8 mouse cellular contexts compared by ENCODE assay signal in genomic region chr7:120836361-120836760, GRCm38 (mm10). TPM values are rescaled to one million over a fixed set of nuclear protein-coding genes. Genes with fewer than 3 reads are reported as not detected.
DNase-seq lines count a peak whose midpoint lies in the region; ATAC-seq and TF ChIP-seq lines count a peak whose summit lies in the region.

No protein-coding gene starts in this region.

- H3K27me3 ChIP-seq in forebrain, embryonic 11.5 days (ENCODE audit: control insufficient read depth, insufficient read depth, low read length) = peaks cover 4% of the 10 kb centered on the region; the same call in 1 of the 2 replicates
- H3K27me3 ChIP-seq in limb, embryonic 15.5 days = no peaks in the 10 kb centered on the region
- peaks cover 6% of the 10 kb centered on the region for H3K27me3 ChIP-seq in neural tube, embryonic 15.5 days (replicated peaks)

- no peak for ATAC-seq in forebrain, embryonic 11.5 days (replicated peaks; ENCODE audit: low FRiP score)
- ATAC-seq in limb, embryonic 15.5 days (ENCODE audit: insufficient number of reproducible peaks, low FRiP score, low TSS enrichment, low read depth) = no peak
- ATAC-seq in neural tube, embryonic 15.5 days (ENCODE audit: low FRiP score) = no peak

- peak overlapping the region; percentile 35; the same call in 1 of the 2 replicates for H3K9ac ChIP-seq in forebrain, embryonic 11.5 days (ENCODE audit: low read length)
- no peak overlapping the region for H3K9ac ChIP-seq in limb, embryonic 15.5 days
- H3K9ac ChIP-seq in neural tube, embryonic 15.5 days (replicated peaks) = peak overlapping the region; percentile 63; the same call in 1 of the 2 replicates

- WGBS in forebrain, embryonic 11.5 days = 5% methylated on average over 12 of the region's 12 CpGs
- 6% methylated on average over 12 of the region's 12 CpGs for WGBS in limb, embryonic 15.5 days
- 6% methylated on average over 12 of the region's 12 CpGs for WGBS in neural tube, embryonic 15.5 days

- TF ChIP-seq CTCF in gastrocnemius, adult 2 months (IDR thresholded peaks at IDR 0.05) = no peak

- no peaks in the 10 kb centered on the region for H3K9me3 ChIP-seq in forebrain, embryonic 11.5 days (ENCODE audit: control insufficient read depth, low read length)
- no peaks in the 10 kb centered on the region for H3K9me3 ChIP-seq in limb, embryonic 15.5 days
- no peaks in the 10 kb centered on the region for H3K9me3 ChIP-seq in neural tube, embryonic 15.5 days (replicated peaks)

- H3K27ac ChIP-seq in gastrocnemius, adult 2 months = peak overlapping the region; percentile 92
- no peak overlapping the region for H3K27ac ChIP-seq in forebrain, embryonic 11.5 days (ENCODE audit: low read depth, low read length)
- peak overlapping the region; percentile 54; the same call in 1 of the 2 replicates for H3K27ac ChIP-seq in limb, embryonic 15.5 days
- peak overlapping the region; percentile 91 for H3K27ac ChIP-seq in neural tube, embryonic 15.5 days (replicated peaks)

- intact Hi-C loops in gastrocnemius, adult 2 months (cut with DNase I) = loop anchor here (5.0 to 10.0 kb wide), 2 partner anchors 196 to 278 kb away; partner anchors contain the start of gene Mettl9
- intact Hi-C loops in left cerebral cortex, postnatal 36 days (cut with DNase I) = loop anchor here (10.0 kb wide), 2 partner anchors 198 to 238 kb away; partner anchors contain the start of genes Igsf6 and Mettl9

- no peaks in the 10 kb centered on the region for H3K4me1 ChIP-seq in forebrain, embryonic 11.5 days (replicated peaks; ENCODE audit: control insufficient read depth, insufficient read depth, low read length)
- H3K4me1 ChIP-seq in limb, embryonic 15.5 days = peaks cover 14% of the 10 kb centered on the region
- peaks cover 16% of the 10 kb centered on the region for H3K4me1 ChIP-seq in neural tube, embryonic 15.5 days

- peak overlapping the region; percentile 51 for H3K4me2 ChIP-seq in forebrain, embryonic 11.5 days (ENCODE audit: low read depth, low read length, severe bottlenecking)
- H3K4me2 ChIP-seq in limb, embryonic 15.5 days = peak overlapping the region; percentile 50
- H3K4me2 ChIP-seq in neural tube, embryonic 15.5 days = peak overlapping the region; percentile 63

- no peaks in the 10 kb centered on the region for H3K36me3 ChIP-seq in forebrain, embryonic 11.5 days (ENCODE audit: control insufficient read depth, insufficient read depth, low read length)
- no peaks in the 10 kb centered on the region for H3K36me3 ChIP-seq in limb, embryonic 15.5 days
- H3K36me3 ChIP-seq in neural tube, embryonic 15.5 days = no peaks in the 10 kb centered on the region

- H3K4me3 ChIP-seq in gastrocnemius, adult 2 months = peak overlapping the region; percentile 84
- H3K4me3 ChIP-seq in forebrain, embryonic 11.5 days (ENCODE audit: low read depth, low read length) = peak overlapping the region; percentile 60
- peak overlapping the region; percentile 59 for H3K4me3 ChIP-seq in limb, embryonic 15.5 days
- H3K4me3 ChIP-seq in neural tube, embryonic 15.5 days (replicated peaks) = peak overlapping the region; percentile 57

- no peak for DNase-seq in gastrocnemius, adult 2 months
- no peak for DNase-seq in gastrocnemius, adult 18-20 months (ENCODE audit: low spot score)
- DNase-seq in ES-CJ7 (ENCODE audit: low read depth, low spot score) = peak; percentile 53
- peak; percentile 71 for DNase-seq in forebrain, embryonic 11.5 days (ENCODE audit: low spot score)
- DNase-seq in left cerebral cortex, postnatal 36 days (ENCODE audit: low spot score in 2 of 2) = no peak
- no peak for DNase-seq in T-cell, adult 2 months (ENCODE audit: low spot score)

RNA-seq across cellular contexts. Expression of gene Eef2k, which starts 6.3 kb away (rescaled TPM):
- 10 to 100 TPM; 53.1 to 88.8 TPM for total RNA-seq in gastrocnemius, adult 2 months (2021)
- total RNA-seq in gastrocnemius, adult 18-20 months (2021) = 10 to 100 TPM; 59.7 to 60.4 TPM
- polyA plus RNA-seq in forebrain, embryonic 11.5 days (2014; fragmentation: Nextera tagmentation; extraction: Ambion mirVana) = 10.0 and 12.7 TPM in 2 replicates
- 83.7 and 87.9 TPM in 2 replicates for polyA plus RNA-seq in limb, embryonic 15.5 days (2015; fragmentation: Nextera tagmentation; extraction: Ambion mirVana)
- polyA plus RNA-seq in neural tube, embryonic 15.5 days (2015; fragmentation: Nextera tagmentation; extraction: Ambion mirVana) = 33.5 and 40.6 TPM in 2 replicates
- 10 to 100 TPM; 27.9 to 32.0 TPM for total RNA-seq in left cerebral cortex, postnatal 36 days (2021)

RNA-seq across cellular contexts. Expression of gene Gm5737, which starts 24.2 kb away (rescaled TPM):
- total RNA-seq in gastrocnemius, adult 2 months (2021) = under 1 TPM; 0.31 to 0.42 TPM
- under 1 TPM in 1 of 2 experiments, not detected in 1; 0.47 TPM for total RNA-seq in gastrocnemius, adult 18-20 months (2021)
- polyA plus RNA-seq in forebrain, embryonic 11.5 days (2014; fragmentation: Nextera tagmentation; extraction: Ambion mirVana) = not detected in 2 replicates
- not detected in 2 replicates for polyA plus RNA-seq in limb, embryonic 15.5 days (2015; fragmentation: Nextera tagmentation; extraction: Ambion mirVana)
- 0.14 TPM in 1 of 2 replicates, not detected in the other for polyA plus RNA-seq in neural tube, embryonic 15.5 days (2015; fragmentation: Nextera tagmentation; extraction: Ambion mirVana)
- not detected for total RNA-seq in left cerebral cortex, postnatal 36 days (2021)

Comparison
In these comparisons a context has a peak if more than half of its experiments do, and no peak if none do; other contexts are left out.
1. DNase-seq: peak in ES-CJ7 (single experiment) and forebrain, embryonic 11.5 days (single experiment); none in gastrocnemius, adult 2 months (single experiment), gastrocnemius, adult 18-20 months (single experiment), left cerebral cortex, postnatal 36 days (0 of 2) and T-cell, adult 2 months (single experiment).
2. Peak in every context shown above with its lines, with median percentiles within 50 percentile points of each other: H3K4me3 ChIP-seq and H3K4me2 ChIP-seq.